Mouse (Mus musculus) midbrain, embryonic 15.5 days (tissue): ENCODE measurements at regions not wholly inside any gene's neighbourhood (a gene's known extent, or its start where the extent isn't known, plus 50 kb on each side); places are given as distances from the start of the nearest gene placed in this dataset.

ENCODE experiments used
- ATAC-seq: fragments of 200-750 bp; cut with Nextera tagmentation; replicated peaks from 2 replicates; pipeline ENCODE4 v1.8.0; 2017; ENCODE audit warnings: moderate TSS enrichment
- H3K27ac ChIP-seq: fragments of 300-500 bp; sonication (generic); 2 replicates; pipeline ENCODE4 v1.5.1; 2015; ENCODE audit warnings: mild to moderate bottlenecking, inconsistent platforms
- H3K27me3 ChIP-seq: fragments of 300-500 bp; sonication (generic); replicated peaks from 2 replicates; pipeline ENCODE4 v1.6.1; 2015; ENCODE audit warnings: inconsistent platforms
- H3K36me3 ChIP-seq: fragments of 300-500 bp; sonication (generic); replicated peaks from 2 replicates; pipeline ENCODE4 v1.6.1; 2015; ENCODE audit warnings: inconsistent platforms
- H3K4me1 ChIP-seq: fragments of 300-500 bp; sonication (generic); 2 replicates; pipeline ENCODE4 v1.6.1; 2015; ENCODE audit warnings: inconsistent platforms
- H3K4me2 ChIP-seq: fragments of 300-500 bp; sonication (generic); 2 replicates; pipeline ENCODE4 v1.6.1; 2015; ENCODE audit warnings: inconsistent platforms, mild to moderate bottlenecking, moderate library complexity
- H3K4me3 ChIP-seq: fragments of 300-500 bp; sonication (generic); 2 replicates; pipeline ENCODE4 v1.5.1; 2015; ENCODE audit warnings: mild to moderate bottlenecking, inconsistent platforms
- H3K9ac ChIP-seq: fragments of 300-500 bp; sonication (generic); 2 replicates; pipeline ENCODE4 v1.6.1; 2015; ENCODE audit warnings: mild to moderate bottlenecking, inconsistent platforms
- H3K9me3 ChIP-seq: fragments of 300-500 bp; sonication (generic); 2 replicates; pipeline ENCODE4 v1.6.1; 2016; ENCODE audit warnings: inconsistent platforms
- WGBS: fragments of 180-500 bp; shearing (Covaris S2); methylation state at CpG from one replicate; pipeline ENCODE4 v1.1.7; 2015; ENCODE audit warnings: mixed read lengths; 5-methylcytosine and 5-hydroxymethylcytosine counted together

DNA sequence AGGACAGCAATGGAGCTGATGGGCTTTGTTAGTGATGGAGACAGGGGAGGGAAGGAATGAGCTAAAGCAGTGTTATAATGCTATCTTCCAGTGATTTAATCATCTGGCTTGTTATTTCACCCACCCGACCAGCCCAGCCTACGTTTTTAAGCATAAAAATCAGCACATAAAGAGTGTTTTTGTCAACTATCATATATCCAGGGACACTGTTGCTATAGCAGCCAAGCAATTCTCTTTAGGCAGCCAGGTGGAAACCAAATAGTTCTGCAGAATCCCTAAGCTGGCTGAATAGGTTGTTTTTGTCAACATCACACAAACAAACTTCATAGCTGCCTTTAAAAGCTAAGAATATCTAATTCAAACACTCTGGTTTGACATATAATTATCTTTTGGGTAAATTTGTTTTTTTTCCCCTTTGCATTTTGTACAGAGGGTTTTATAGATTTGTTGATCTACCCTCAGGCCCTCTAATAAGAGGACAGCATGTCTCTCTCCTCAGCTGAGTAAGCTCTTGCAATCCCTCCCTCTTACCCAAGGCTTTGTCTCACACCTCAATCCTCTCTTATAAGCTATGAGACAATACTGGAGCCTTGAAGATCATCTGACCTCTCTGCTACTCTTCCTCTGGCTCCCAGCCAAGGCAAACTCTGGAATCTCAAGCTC is 104.7 kb upstream of the Camk2d start:
- no peak overlapping the region for H3K4me2 ChIP-seq
- 18% methylated on average over 2 of the region's 2 CpGs for WGBS
- no peaks in the 10 kb centered on the region for H3K9me3 ChIP-seq
- H3K36me3 ChIP-seq, result no peaks in the 10 kb centered on the region
- no peaks in the 10 kb centered on the region for H3K27me3 ChIP-seq
- peak overlapping the region; percentile 32; the same call in 1 of the 2 replicates for H3K27ac ChIP-seq
- ATAC-seq, result peak; percentile 80
- H3K4me3 ChIP-seq, result no peak overlapping the region
- H3K4me1 ChIP-seq, result peaks cover 4% of the 10 kb centered on the region; the same call in 1 of the 2 replicates
- no peak overlapping the region for H3K9ac ChIP-seq

DNA sequence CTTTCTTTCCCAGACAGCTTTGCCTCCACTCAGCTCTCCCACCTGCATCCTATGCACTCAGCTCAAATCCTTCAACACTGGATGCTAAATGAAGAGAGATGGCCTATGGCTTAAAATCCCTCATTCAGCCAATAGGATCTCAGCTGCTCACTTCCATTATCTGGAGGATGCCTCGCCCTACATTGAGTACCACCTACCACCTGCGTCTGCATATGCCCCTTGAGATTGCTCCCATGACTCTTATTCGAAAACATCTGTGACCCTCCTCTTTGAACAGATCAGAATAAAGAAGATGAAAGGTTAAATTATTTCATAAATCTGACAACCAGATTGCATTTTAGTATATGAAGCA is 104.2 kb upstream of the Camk2d start:
- Histone ChIP-seq H3K27me3 (no peaks in the 10 kb centered on the region), H3K9ac (no peak overlapping the region), H3K4me1 (peaks cover 4% of the 10 kb centered on the region; the same call in 1 of the 2 replicates), H3K27ac (peak overlapping the region; percentile 32; the same call in 1 of the 2 replicates), H3K9me3 (no peaks in the 10 kb centered on the region), H3K4me2 (no peak overlapping the region), H3K4me3 (no peak overlapping the region), H3K36me3 (no peaks in the 10 kb centered on the region)
- WGBS, result 88% methylated on average over 3 of the region's 3 CpGs
- ATAC-seq, result peak; percentile 56

DNA sequence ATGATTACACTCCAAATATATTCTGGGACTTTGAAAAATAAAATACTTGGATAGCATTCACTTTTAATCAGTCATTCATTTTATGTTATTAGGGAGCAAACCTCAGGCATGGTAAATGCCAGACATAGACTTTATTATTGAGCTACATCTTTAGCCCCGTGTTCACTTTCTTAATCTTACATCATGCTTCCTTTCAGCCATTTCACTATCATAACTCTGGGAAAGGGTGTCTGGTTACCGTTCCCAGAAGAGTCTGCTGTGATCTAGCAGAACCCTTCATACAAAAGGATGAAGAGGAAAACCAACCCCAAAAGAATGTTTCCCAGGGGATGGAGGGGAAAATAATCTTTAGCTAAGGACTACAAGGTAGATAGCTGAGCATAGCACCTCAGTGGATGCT is 97.3 kb upstream of the Camk2d start:
- Histone ChIP-seq H3K27ac (no peak overlapping the region), H3K36me3 (no peaks in the 10 kb centered on the region), H3K4me1 (no peaks in the 10 kb centered on the region), H3K9me3 (no peaks in the 10 kb centered on the region), H3K27me3 (no peaks in the 10 kb centered on the region), H3K4me3 (no peak overlapping the region), H3K9ac (no peak overlapping the region), H3K4me2 (no peak overlapping the region)
- no peak for ATAC-seq
- WGBS, result 67% methylated on average over 2 of the region's 2 CpGs

DNA sequence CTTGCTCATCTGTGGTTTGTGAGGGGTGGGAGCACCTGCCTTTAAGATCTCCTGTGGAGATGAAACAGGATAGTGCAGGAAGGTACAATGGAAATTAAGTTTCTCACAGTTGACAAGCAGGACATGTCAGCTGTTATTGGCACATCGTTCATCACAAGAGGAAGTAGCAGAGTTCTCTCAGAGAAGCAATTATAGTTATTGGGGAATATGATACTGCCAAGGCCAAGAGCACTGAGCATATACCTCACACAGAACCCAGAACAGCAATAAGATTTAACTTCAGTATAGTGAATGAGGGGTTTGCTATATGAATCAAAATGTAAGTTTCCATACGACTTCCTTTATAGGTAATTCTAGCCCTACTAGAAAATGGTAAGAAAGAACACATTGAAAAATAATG is 95.9 kb upstream of the Camk2d start:
- no peak for ATAC-seq
- H3K27me3 ChIP-seq, result no peaks in the 10 kb centered on the region

DNA sequence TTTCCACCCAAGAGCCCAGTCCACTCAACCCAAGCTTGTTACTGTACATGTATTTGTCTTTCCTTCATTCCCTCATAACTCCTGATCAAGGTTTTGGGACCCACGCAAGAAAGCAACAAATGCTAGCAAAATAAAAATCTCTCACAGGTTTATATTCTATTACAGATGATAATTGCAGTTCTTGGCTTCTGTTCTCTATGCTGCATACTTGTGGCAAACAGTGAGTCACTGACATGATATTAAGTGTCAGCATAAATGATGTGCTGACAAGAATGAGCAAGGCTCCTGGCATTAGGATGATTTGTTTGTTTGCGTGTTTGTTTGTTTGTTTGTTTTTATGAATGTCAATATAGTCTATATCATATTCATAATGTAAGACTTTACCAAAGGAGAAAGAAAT is 94.3 kb upstream of the Camk2d start:
- H3K9me3 ChIP-seq, result no peaks in the 10 kb centered on the region
- no peak for ATAC-seq
- no peaks in the 10 kb centered on the region for H3K27me3 ChIP-seq
- no peaks in the 10 kb centered on the region for H3K36me3 ChIP-seq
- H3K4me1 ChIP-seq, result no peaks in the 10 kb centered on the region
- H3K9ac ChIP-seq, result no peak overlapping the region
- WGBS, result 96% methylated on average over 2 of the region's 2 CpGs
- H3K4me3 ChIP-seq, result no peak overlapping the region
- no peak overlapping the region for H3K4me2 ChIP-seq
- no peak overlapping the region for H3K27ac ChIP-seq

More for the DNA sequence above, 95.9 kb upstream of the Camk2d start:
- Histone ChIP-seq H3K4me1 (no peaks in the 10 kb centered on the region), H3K9ac (no peak overlapping the region), H3K4me3 (no peak overlapping the region), H3K27ac (no peak overlapping the region), H3K4me2 (no peak overlapping the region), H3K9me3 (no peaks in the 10 kb centered on the region), H3K36me3 (no peaks in the 10 kb centered on the region)
- WGBS, result 88% methylated on average over 2 of the region's 2 CpGs

DNA sequence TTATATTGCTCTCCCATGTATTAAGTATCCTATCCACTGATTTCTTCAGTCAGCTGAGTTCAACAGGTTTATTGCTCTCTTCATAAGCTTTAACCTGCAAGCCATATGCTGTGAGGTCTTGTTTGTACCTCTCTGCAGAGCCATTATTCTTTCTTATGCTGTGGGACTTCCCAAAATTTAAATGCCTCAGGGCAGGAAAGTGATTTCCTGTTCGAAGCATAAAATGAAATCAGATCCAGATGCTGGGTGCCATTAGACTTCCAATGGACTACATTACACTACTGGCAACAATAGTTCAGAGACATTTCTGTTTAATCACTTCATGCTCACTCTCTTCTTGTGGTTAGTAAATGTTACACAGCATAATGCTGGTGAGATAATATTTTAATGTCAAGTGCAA is 90.4 kb upstream of the Camk2d start:
- Histone ChIP-seq H3K27ac (no peak overlapping the region), H3K9ac (no peak overlapping the region), H3K36me3 (no peaks in the 10 kb centered on the region), H3K4me1 (no peaks in the 10 kb centered on the region), H3K4me2 (no peak overlapping the region), H3K4me3 (no peak overlapping the region), H3K9me3 (no peaks in the 10 kb centered on the region), H3K27me3 (no peaks in the 10 kb centered on the region)
- WGBS, result 63% methylated on average over 1 of the region's 1 CpGs
- ATAC-seq, result no peak

DNA sequence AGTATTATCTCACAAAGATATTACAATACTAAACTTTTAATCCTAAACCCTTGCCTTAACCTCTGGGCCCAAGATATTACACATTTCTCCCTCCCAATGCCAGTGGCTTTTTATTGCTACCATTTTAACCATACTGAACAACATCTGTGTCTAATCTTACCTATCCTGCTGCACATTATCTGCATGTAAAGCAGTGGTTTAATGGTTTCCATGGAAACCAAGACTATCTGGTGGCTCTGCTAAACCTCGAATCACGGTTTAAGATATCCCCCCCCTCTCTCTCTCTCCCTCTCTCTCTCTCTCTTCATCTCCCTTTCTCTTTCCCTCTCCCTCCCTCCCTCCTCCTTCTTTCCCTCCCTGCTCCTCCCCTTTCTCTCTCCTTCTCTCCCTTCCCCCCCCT is 81.3 kb upstream of the Camk2d start:
- no peaks in the 10 kb centered on the region for H3K9me3 ChIP-seq
- no peaks in the 10 kb centered on the region for H3K4me1 ChIP-seq
- no peaks in the 10 kb centered on the region for H3K36me3 ChIP-seq
- WGBS, result 8% methylated on average over 2 of the region's 2 CpGs
- no peak overlapping the region for H3K4me2 ChIP-seq
- no peaks in the 10 kb centered on the region for H3K27me3 ChIP-seq
- no peak overlapping the region for H3K27ac ChIP-seq
- H3K4me3 ChIP-seq, result no peak overlapping the region
- H3K9ac ChIP-seq, result no peak overlapping the region
- ATAC-seq, result peak; percentile 86

DNA sequence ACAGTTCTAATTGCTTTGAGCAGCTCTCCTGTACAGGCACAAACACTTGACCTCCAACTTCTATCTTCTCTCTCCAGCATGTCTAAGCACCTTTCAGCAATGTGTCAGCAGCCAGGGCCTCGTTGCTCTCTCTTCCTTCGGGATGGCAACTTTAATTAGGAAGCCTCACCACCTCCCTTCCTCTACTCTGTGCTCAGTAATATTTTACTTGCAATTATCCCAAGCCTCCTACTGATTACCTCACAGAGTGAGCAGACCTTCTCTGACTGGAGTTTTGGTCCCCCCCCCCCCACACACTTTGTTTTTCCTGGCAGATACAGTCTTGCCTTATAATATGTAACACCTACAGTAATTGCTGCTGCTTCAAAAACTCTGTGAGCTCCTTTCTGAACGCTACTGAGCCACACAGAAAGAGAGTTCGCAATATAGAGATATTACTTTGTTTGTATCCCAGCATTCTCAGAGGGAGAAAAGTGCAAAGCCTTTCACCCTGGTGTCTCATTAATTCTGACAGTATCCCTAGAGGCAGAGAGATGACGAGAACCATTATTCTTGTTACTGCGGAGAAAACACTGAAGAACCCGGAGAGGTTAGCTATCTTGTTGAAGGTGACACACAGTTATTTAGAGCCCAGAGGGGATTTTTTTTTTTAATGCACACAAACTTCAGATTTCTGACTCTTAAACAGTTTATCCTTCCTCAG is 61.8 kb upstream of the Camk2d start:
- 47% methylated on average over 7 of the region's 7 CpGs for WGBS
- Histone ChIP-seq H3K9ac (no peak overlapping the region), H3K4me1 (no peaks in the 10 kb centered on the region), H3K9me3 (no peaks in the 10 kb centered on the region), H3K4me3 (no peak overlapping the region), H3K4me2 (no peak overlapping the region), H3K27ac (0 out of 2 replicates have a peak overlapping the region, but pooled peaks have one; percentile 21), H3K27me3 (no peaks in the 10 kb centered on the region), H3K36me3 (no peaks in the 10 kb centered on the region)
- peak; percentile 83 for ATAC-seq

DNA sequence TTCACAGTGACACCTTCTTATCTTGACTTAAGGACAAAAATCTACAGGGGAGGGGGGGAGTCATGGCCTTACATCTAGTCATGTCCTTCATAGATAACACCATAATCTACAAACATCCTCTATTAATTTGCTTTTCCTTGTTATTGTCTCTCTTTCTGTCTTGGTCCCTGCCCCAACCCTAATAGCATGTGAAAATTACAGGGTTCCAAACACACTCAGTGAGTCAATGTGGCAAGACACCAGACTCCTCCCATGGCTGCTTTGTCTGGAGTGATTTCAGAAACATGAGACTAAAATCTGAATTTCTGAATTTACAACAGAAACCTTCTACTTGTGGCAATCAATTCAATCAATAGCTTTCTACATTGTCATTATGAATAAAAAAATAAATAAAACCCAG is 60.8 kb upstream of the Camk2d start:
- ATAC-seq, result no peak
- Histone ChIP-seq H3K27ac (no peak overlapping the region), H3K27me3 (no peaks in the 10 kb centered on the region), H3K36me3 (no peaks in the 10 kb centered on the region), H3K9ac (no peak overlapping the region), H3K4me3 (no peak overlapping the region), H3K4me2 (no peak overlapping the region), H3K4me1 (no peaks in the 10 kb centered on the region), H3K9me3 (no peaks in the 10 kb centered on the region)

DNA sequence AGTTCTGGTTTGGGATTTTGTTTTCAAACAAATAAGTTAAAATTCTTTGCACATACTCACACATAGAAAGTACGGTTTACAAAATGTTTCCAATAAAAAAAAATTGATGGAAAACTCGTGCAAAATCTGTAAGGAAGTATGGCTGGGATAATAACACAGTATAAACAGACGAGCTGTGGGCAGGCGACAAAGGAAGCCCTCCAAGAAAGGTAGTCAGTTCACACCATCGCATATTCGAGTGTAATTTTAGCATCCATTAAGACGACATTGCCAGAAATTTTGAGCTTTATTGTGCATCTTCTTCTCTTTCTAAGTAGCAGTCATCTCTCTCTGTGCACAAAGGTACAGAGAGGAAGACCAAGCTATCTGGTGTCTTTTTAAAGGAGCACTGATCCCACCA is 57.6 kb upstream of the Camk2d start:
- no peak for ATAC-seq
- H3K4me2 ChIP-seq, result no peak overlapping the region
- H3K4me3 ChIP-seq, result no peak overlapping the region
- H3K4me1 ChIP-seq, result no peaks in the 10 kb centered on the region
- no peak overlapping the region for H3K9ac ChIP-seq
- 82% methylated on average over 7 of the region's 7 CpGs for WGBS
- no peaks in the 10 kb centered on the region for H3K27me3 ChIP-seq
- H3K27ac ChIP-seq, result no peak overlapping the region
- H3K36me3 ChIP-seq, result no peaks in the 10 kb centered on the region
- H3K9me3 ChIP-seq, result no peaks in the 10 kb centered on the region

DNA sequence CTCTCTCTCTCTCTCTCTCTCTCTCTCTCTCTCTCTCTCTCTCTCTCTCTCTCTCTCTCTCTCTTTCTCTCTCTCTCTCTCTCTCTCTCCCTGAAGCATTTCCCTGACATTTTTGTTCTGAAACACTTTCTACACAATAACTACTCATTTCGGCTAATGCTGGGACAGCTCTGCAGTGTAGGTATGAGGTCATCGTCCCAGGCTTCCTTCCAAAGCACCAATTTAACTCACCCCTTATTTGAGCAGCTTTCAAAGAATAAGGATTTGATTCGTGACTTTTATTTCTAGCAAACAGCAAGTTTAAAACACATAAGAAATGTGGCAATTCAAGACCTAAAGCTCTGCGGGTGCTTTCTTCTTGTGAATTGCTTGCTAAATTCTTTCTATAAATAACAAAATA is 55.0 kb upstream of the Camk2d start:
- Histone ChIP-seq H3K27ac (no peak overlapping the region), H3K27me3 (no peaks in the 10 kb centered on the region), H3K4me3 (no peak overlapping the region), H3K9me3 (no peaks in the 10 kb centered on the region), H3K4me1 (no peaks in the 10 kb centered on the region), H3K36me3 (no peaks in the 10 kb centered on the region), H3K9ac (no peak overlapping the region), H3K4me2 (no peak overlapping the region)
- 90% methylated on average over 4 of the region's 4 CpGs for WGBS
- no peak for ATAC-seq
